In the genomic region with DNA sequence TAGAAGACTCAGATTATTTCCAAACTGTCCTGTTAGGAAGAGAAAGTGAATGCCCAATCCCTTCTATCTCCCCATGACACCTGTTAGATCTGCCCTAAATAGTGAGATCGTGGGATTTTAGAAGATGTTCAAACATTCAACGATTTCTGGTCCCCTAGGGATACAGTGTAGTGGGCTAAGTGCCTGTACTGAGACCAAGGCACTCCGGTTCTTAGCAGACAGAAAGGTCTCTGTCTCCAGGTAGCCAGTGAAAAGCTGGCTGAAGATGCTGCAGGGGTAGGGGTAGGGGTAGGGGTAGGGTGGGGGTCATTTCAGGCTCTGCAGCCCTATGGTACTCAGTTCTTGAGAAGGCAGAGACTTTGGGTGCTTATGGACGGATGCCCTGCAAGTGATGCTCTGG, we compare ENCODE assay signal across 11 mouse cellular contexts. TPM values are rescaled to one million over a fixed set of nuclear protein-coding genes. Genes with fewer than 3 reads are reported as not detected.
DNase-seq lines count a peak whose midpoint lies in the region; ATAC-seq lines count a peak whose summit lies in the region.
"Had no signal": no experiment of that assay in that cellular context is flagged by ENCODE, and none has a peak within 500 bp of the region (broad histone marks: within the 10 kb centered on the region; RNA-seq: fewer than 3 reads in every experiment).

No protein-coding gene starts in this region.

- no peak overlapping the region for H3K27ac ChIP-seq in heart, embryonic 16.5 days (ENCODE audit: low read length)
- no peak overlapping the region for H3K27ac ChIP-seq in embryonic facial prominence, embryonic 14.5 days (replicated peaks; ENCODE audit: low read depth, low read length)
- no peak overlapping the region for H3K27ac ChIP-seq in intestine, embryonic 14.5 days (ENCODE audit: low read depth)
- H3K27ac ChIP-seq: limb, embryonic 12.5 days had no signal

- 25% methylated on average over 4 of the region's 4 CpGs for WGBS in heart, embryonic 16.5 days
- 42% methylated on average over 4 of the region's 4 CpGs for WGBS in embryonic facial prominence, embryonic 14.5 days
- 23% methylated on average over 4 of the region's 4 CpGs for WGBS in intestine, embryonic 14.5 days

- peak overlapping the region; percentile 70 for H3K4me2 ChIP-seq in heart, embryonic 16.5 days (ENCODE audit: low read depth, low read length)
- peak overlapping the region; percentile 70 for H3K4me2 ChIP-seq in embryonic facial prominence, embryonic 14.5 days (ENCODE audit: low read depth, low read length)
- H3K4me2 ChIP-seq in intestine, embryonic 14.5 days (ENCODE audit: low read length), result peak overlapping the region; percentile 44; the same call in 1 of the 2 replicates

- no peaks in the 10 kb centered on the region for H3K36me3 ChIP-seq in heart, embryonic 16.5 days (ENCODE audit: control insufficient read depth, insufficient read depth)
- no peaks in the 10 kb centered on the region for H3K36me3 ChIP-seq in embryonic facial prominence, embryonic 14.5 days (ENCODE audit: control insufficient read depth, insufficient read depth, low read length)
- no peaks in the 10 kb centered on the region for H3K36me3 ChIP-seq in intestine, embryonic 14.5 days (ENCODE audit: control insufficient read depth, insufficient read depth, low read length)
- H3K36me3 ChIP-seq: limb, embryonic 12.5 days had no signal

- peaks cover 6% of the 10 kb centered on the region; the same call in 1 of the 2 replicates for H3K4me1 ChIP-seq in heart, embryonic 16.5 days (ENCODE audit: control insufficient read depth, insufficient read depth, low read length)
- H3K4me1 ChIP-seq in embryonic facial prominence, embryonic 14.5 days (ENCODE audit: control insufficient read depth, insufficient read depth, low read length), result peaks cover 5% of the 10 kb centered on the region
- H3K4me1 ChIP-seq in intestine, embryonic 14.5 days (replicated peaks; ENCODE audit: control insufficient read depth, insufficient read depth, low read length), result 0 out of 2 replicates have a peak, but pooled peaks cover 6% of the 10 kb centered on the region

- H3K9me3 ChIP-seq in heart, embryonic 16.5 days (replicated peaks; ENCODE audit: control insufficient read depth, low read length), result no peaks in the 10 kb centered on the region
- no peaks in the 10 kb centered on the region for H3K9me3 ChIP-seq in embryonic facial prominence, embryonic 14.5 days (ENCODE audit: control insufficient read depth, low read length)
- H3K9me3 ChIP-seq in intestine, embryonic 14.5 days (ENCODE audit: control insufficient read depth, low read length), result no peaks in the 10 kb centered on the region
- H3K9me3 ChIP-seq: limb, embryonic 12.5 days had no signal

- no peak overlapping the region for H3K9ac ChIP-seq in heart, embryonic 16.5 days (ENCODE audit: low read length)
- H3K9ac ChIP-seq in embryonic facial prominence, embryonic 14.5 days (ENCODE audit: low read depth, low read length), result peak overlapping the region; percentile 54; the same call in 1 of the 2 replicates
- H3K9ac ChIP-seq in intestine, embryonic 14.5 days (ENCODE audit: low read length), result no peak overlapping the region
- H3K9ac ChIP-seq: limb, embryonic 12.5 days had no signal

- peak overlapping the region; percentile 56 for H3K4me3 ChIP-seq in heart, embryonic 16.5 days (ENCODE audit: low read length)
- peak overlapping the region; percentile 46 for H3K4me3 ChIP-seq in embryonic facial prominence, embryonic 14.5 days (ENCODE audit: low read depth, low read length)
- peak overlapping the region; percentile 28; the same call in 1 of the 2 replicates for H3K4me3 ChIP-seq in intestine, embryonic 14.5 days (ENCODE audit: low read depth, low read length)

- ATAC-seq in heart, embryonic 16.5 days (replicated peaks; ENCODE audit: extremely low read depth, insufficient read depth, low FRiP score), result no peak
- no peak for ATAC-seq in embryonic facial prominence, embryonic 14.5 days (ENCODE audit: low read depth)
- ATAC-seq in intestine, embryonic 14.5 days (replicated peaks; ENCODE audit: low FRiP score, low TSS enrichment, low read depth), result no peak

- DNase-seq in heart, postnatal 36 days, result no peak
- no peak for DNase-seq in embryonic facial prominence, embryonic 14.5 days (ENCODE audit: low spot score)
- no peak for DNase-seq in intestine, embryonic 14.5 days (ENCODE audit: low spot score)
- peak; percentile 29 for DNase-seq in neural tube, embryonic 10.5 days (ENCODE audit: extremely low spot score, low spot score)
- DNase-seq in urinary bladder, postnatal 4 days (ENCODE audit: low spot score in 2 of 2), result no peak
- no peak for DNase-seq in kidney, adult 8-10 months
- no peak for DNase-seq in lung, postnatal 36 days
- DNase-seq: thymus, postnatal 25 days had no signal

- peaks cover 90% of the 10 kb centered on the region for H3K27me3 ChIP-seq in heart, embryonic 16.5 days (ENCODE audit: control insufficient read depth, insufficient read depth, low read length)
- H3K27me3 ChIP-seq in embryonic facial prominence, embryonic 14.5 days (replicated peaks; ENCODE audit: control insufficient read depth, insufficient read depth, low read length), result peaks cover 90% of the 10 kb centered on the region
- H3K27me3 ChIP-seq in intestine, embryonic 14.5 days (replicated peaks; ENCODE audit: control insufficient read depth, insufficient read depth, low read length), result peaks cover 99% of the 10 kb centered on the region

- intact Hi-C loops in heart, postnatal 36 days (cut with DNase I), result no loop called here

RNA-seq across cellular contexts. Expression of a gene that starts 7.4 kb away (rescaled TPM):
- polyA plus RNA-seq in heart, embryonic 16.5 days (2015; fragmentation: Nextera tagmentation; extraction: Ambion mirVana), result 0.04 and 0.12 TPM in 2 replicates
- not detected for total RNA-seq in heart, postnatal 36 days (2021)
- polyA plus RNA-seq in embryonic facial prominence, embryonic 14.5 days (2014; fragmentation: Nextera tagmentation; extraction: Ambion mirVana), result 9.4 and 12.4 TPM in 2 replicates
- not detected in 2 replicates for polyA plus RNA-seq in intestine, embryonic 14.5 days (2014; fragmentation: Nextera tagmentation; extraction: Ambion mirVana)
- polyA plus RNA-seq: small intestine, adult 2 months had no signal
